Mouse (Mus musculus): ENCODE measurements at regions not wholly inside any gene's neighbourhood (a gene's known extent, or its start where the extent isn't known, plus 50 kb on each side); places are given as distances from the start of the nearest gene placed in this dataset.

DNA sequence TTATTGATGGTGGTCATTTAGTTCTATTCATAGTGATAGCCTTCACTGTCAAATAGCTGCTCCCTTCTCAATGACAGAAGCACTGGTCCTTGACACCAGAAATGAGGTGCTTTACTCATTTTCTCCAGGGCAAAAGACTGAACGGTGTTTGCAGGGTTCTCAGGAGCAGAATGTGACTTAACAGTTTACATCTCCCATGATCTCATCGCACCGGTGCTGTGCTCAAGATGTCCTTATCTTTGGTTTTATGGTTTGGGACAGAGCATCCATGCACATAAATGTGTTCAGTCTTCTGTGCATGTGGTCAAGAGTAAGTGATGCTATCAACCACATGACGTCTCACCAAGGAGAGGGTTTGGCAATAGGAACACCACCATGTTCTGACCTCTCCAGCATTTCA is 78.1 kb upstream of the Pdc start:
- no peak overlapping the region for H3K27ac ChIP-seq (replicated peaks)
- H3K4me1 ChIP-seq, result no peaks in the 10 kb centered on the region
- H3K9me3 ChIP-seq, result no peaks in the 10 kb centered on the region
- 93% methylated on average over 4 of the region's 4 CpGs for WGBS
- no peak for ATAC-seq (replicated peaks)
- no peaks in the 10 kb centered on the region for H3K36me3 ChIP-seq
- H3K27me3 ChIP-seq, result no peaks in the 10 kb centered on the region
- H3K4me3 ChIP-seq, result no peak overlapping the region
- H3K4me2 ChIP-seq (replicated peaks), result no peak overlapping the region
- no peak overlapping the region for H3K9ac ChIP-seq (replicated peaks)

DNA sequence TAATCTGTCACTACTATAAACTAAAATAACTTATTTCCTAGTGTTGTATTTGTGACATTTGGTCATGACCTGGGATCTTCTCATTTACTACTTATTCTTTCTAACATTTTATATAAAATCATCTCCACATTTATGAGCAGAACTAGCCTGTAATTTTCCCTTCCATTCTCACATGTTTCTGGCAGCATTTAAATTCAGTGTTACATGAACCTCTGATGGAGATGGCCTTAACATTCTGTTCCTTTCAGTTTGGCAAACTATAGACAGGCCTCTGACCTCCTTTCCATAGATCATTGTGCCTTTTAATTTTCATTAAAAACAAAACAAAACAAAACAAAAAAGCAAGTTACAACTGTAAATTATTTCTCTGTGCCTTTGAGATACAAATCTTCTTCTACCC is 77.1 kb upstream of the Pdc start:
- Histone ChIP-seq H3K9me3 (no peaks in the 10 kb centered on the region), H3K4me1 (no peaks in the 10 kb centered on the region), H3K4me3 (no peak overlapping the region), H3K27me3 (no peaks in the 10 kb centered on the region), H3K9ac (replicated peaks) (no peak overlapping the region), H3K27ac (replicated peaks) (no peak overlapping the region), H3K4me2 (replicated peaks) (no peak overlapping the region), H3K36me3 (no peaks in the 10 kb centered on the region)
- no peak for ATAC-seq (replicated peaks)

DNA sequence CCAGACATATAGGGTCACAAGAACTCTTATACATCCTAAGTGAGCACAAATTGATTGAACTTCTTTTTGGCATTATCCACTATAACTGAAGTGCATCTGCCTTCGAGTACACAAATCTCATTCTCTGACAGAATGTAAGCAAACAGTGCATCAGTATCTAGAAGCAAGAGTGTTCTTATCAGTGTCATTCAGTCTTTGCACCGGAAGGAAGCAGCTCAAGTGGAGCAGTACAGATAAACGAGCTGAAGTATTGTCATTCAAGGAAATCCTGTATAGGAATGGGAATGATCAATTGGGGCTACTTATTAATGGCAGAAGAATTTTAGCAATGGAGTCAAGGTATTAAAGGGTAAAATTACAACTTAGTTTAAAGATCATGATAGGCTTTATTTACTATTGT is 74.3 kb upstream of the Pdc start:
- no peak for ATAC-seq (replicated peaks)
- H3K4me1 ChIP-seq, result no peaks in the 10 kb centered on the region
- 71% methylated on average over 3 of the region's 3 CpGs for WGBS
- no peak overlapping the region for H3K4me3 ChIP-seq
- no peak overlapping the region for H3K27ac ChIP-seq (replicated peaks)
- no peaks in the 10 kb centered on the region for H3K27me3 ChIP-seq
- no peak overlapping the region for H3K4me2 ChIP-seq (replicated peaks)
- H3K9ac ChIP-seq (replicated peaks), result no peak overlapping the region
- no peaks in the 10 kb centered on the region for H3K9me3 ChIP-seq
- no peaks in the 10 kb centered on the region for H3K36me3 ChIP-seq

DNA sequence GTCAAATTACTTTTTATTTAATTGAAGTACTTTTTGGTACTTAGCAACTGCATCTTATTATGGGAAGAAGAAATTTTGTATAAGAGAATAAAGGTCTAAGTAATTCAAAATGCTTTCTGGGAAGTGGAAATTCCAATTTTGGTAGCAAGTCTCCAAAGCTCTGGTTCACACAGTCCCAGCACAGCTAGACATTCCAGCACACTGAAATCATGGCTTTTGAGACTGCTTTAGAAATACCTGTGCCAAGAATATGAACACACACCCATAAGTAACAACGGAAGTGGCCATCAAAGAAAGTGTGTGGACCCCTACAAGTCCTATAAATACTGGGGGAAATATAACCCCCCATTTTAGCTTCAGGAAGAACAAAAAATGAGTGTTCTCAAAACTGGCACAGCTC is 67.8 kb upstream of the Pdc start:
- WGBS, result 91% methylated on average over 1 of the region's 1 CpGs
- ATAC-seq (replicated peaks), result no peak

DNA sequence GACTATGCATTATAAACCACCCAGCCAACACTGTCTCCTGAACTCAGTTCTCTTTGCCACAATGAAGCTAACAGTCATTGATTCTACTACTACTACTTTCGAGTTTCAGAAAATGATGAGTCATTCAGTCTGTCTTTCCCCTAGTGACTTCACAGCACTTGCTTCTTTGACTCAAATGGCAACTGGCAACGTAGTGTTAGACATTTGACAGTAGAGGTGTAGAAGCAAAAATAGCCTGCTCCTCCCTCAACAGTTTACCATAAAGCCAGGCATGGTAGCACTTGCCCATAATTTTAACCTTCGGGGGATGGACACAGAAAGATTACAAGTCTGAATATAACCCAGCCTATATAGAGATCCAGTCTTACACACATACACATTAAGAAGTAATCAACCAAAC is 67.3 kb upstream of the Pdc start:
- Histone ChIP-seq H3K9me3 (no peaks in the 10 kb centered on the region), H3K27me3 (no peaks in the 10 kb centered on the region), H3K4me3 (no peak overlapping the region), H3K27ac (replicated peaks) (no peak overlapping the region), H3K4me2 (replicated peaks) (no peak overlapping the region), H3K36me3 (no peaks in the 10 kb centered on the region), H3K9ac (replicated peaks) (no peak overlapping the region), H3K4me1 (no peaks in the 10 kb centered on the region)
- no peak for ATAC-seq (replicated peaks)
- 81% methylated on average over 3 of the region's 3 CpGs for WGBS

More for the DNA sequence above, 67.8 kb upstream of the Pdc start:
- Histone ChIP-seq H3K4me1 (no peaks in the 10 kb centered on the region), H3K9ac (replicated peaks) (no peak overlapping the region), H3K27me3 (no peaks in the 10 kb centered on the region), H3K4me2 (replicated peaks) (no peak overlapping the region), H3K4me3 (no peak overlapping the region), H3K27ac (replicated peaks) (no peak overlapping the region), H3K36me3 (no peaks in the 10 kb centered on the region), H3K9me3 (no peaks in the 10 kb centered on the region)

DNA sequence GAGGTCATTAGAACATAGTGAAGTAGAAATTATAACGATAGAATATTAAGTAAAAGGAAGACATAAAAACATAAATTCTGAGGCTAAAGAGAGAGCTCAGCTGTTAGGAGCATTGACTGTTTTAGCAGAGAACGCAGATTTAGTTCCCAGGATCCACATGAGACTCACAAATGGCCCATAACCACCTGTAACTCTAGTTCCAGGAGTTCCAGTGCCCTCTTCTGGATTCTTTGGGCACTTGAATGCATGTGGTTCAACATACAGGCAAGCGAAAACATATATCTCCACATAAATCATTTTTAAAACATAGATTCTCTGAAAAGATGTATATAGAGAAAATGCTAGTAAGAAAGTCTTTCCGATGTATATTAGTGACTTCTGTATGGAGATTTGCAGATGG is 61.6 kb upstream of the Pdc start:
- Histone ChIP-seq H3K9me3 (no peaks in the 10 kb centered on the region), H3K4me1 (no peaks in the 10 kb centered on the region), H3K36me3 (no peaks in the 10 kb centered on the region), H3K4me3 (no peak overlapping the region), H3K9ac (replicated peaks) (no peak overlapping the region), H3K4me2 (replicated peaks) (no peak overlapping the region), H3K27me3 (no peaks in the 10 kb centered on the region), H3K27ac (replicated peaks) (no peak overlapping the region)
- WGBS, result 73% methylated on average over 4 of the region's 4 CpGs
- no peak for ATAC-seq (replicated peaks)

DNA sequence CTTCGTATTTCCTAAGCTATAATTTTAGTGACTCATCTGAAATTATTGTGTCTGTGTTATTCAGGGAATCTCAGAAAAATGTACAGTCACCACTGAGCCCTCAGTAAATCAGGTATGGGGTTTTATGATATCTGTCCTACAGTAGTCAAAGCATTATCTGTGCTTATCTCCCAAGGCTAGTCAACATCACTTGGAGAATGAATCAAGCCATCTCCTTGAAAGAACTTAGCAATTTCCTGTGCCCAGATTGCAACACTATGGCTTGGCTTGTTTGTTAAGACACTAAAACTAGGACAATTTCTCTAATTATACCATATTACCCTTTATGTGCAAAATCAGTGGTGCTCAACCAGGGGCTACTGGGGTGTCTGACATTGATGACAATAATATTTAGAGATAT is 58.9 kb upstream of the Pdc start:
- Histone ChIP-seq H3K27ac (replicated peaks) (no peak overlapping the region), H3K4me1 (no peaks in the 10 kb centered on the region), H3K4me3 (no peak overlapping the region), H3K9me3 (no peaks in the 10 kb centered on the region), H3K4me2 (replicated peaks) (no peak overlapping the region), H3K36me3 (no peaks in the 10 kb centered on the region), H3K9ac (replicated peaks) (no peak overlapping the region), H3K27me3 (no peaks in the 10 kb centered on the region)
- 84% methylated on average over 1 of the region's 1 CpGs for WGBS
- ATAC-seq (replicated peaks), result no peak

DNA sequence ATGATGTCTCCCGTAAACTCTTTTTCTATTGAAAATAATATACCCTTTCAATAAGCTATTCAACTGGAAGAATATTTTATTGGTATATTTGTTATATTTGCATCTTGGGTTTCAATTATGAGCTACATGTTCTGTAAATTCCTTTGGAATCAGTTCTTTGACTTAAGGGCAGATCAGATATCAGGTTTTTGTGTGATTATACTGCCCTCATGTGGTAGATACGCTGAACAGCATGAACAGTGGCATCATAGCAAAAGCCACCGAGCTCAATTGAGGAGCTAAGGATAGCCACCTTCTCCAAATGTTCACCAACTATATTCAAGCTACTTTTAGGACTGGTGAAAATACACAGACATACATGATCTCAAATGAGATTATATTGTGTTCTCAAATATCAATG is 52.7 kb upstream of the Pdc start:
- Histone ChIP-seq H3K4me2 (replicated peaks) (no peak overlapping the region), H3K27me3 (no peaks in the 10 kb centered on the region), H3K36me3 (no peaks in the 10 kb centered on the region), H3K9me3 (no peaks in the 10 kb centered on the region), H3K4me3 (no peak overlapping the region), H3K27ac (replicated peaks) (no peak overlapping the region), H3K9ac (replicated peaks) (no peak overlapping the region), H3K4me1 (no peaks in the 10 kb centered on the region)
- peak; percentile 70 for ATAC-seq (replicated peaks)
- 46% methylated on average over 3 of the region's 3 CpGs for WGBS

DNA sequence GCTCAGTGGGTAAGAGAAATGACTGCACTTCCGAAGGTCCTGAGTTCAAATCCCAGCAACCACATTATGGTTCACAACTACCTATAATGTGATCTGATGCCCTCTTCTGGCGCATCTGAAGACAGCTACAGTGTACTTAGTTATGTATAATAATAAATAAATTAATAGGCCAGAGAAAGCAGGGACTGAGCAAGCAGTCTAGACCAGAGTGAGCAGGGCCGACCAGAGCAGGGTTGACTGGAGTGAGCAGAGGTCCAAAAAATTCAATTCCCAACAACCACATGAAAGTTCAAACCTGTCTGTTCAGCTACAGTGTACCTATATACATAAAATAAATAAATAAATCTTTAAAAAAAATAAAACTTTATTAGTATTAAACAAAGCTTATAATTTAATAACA is 52.2 kb upstream of the Pdc start:
- WGBS, result 90% methylated on average over 3 of the region's 3 CpGs
- Histone ChIP-seq H3K4me2 (replicated peaks) (no peak overlapping the region), H3K27ac (replicated peaks) (no peak overlapping the region), H3K4me1 (no peaks in the 10 kb centered on the region), H3K9me3 (no peaks in the 10 kb centered on the region), H3K27me3 (no peaks in the 10 kb centered on the region), H3K4me3 (no peak overlapping the region), H3K9ac (replicated peaks) (no peak overlapping the region), H3K36me3 (no peaks in the 10 kb centered on the region)
- ATAC-seq (replicated peaks), result no peak

Data from forebrain, embryonic 15.5 days (tissue).